Mouse (Mus musculus) lung, adult 2 months (tissue): ENCODE data around the gene Gars.

Source experiments
- CTCF ChIP-seq: fragments of 200-500 bp; IDR thresholded peaks from 2 replicates; pipeline ENCODE4 v1.5.1; 2011; ENCODE audit warnings: mild to moderate bottlenecking, low read length, control low read depth; ENCODE audit not compliant: insufficient read depth
- POLR2A ChIP-seq: fragments of 200-500 bp; IDR thresholded peaks from 2 replicates; pipeline ENCODE4 v1.6.1; 2011; ENCODE audit warnings: low read depth, mild to moderate bottlenecking, control low read depth, low read length, borderline replicate concordance; ENCODE audit errors: extremely low read depth

- TF ChIP-seq CTCF (no peak), POLR2A (no peak)
These were observed 60.2 kb downstream of the Gars start for GRCm38 (mm10) chr6:55098030-55098429.
